Mouse (Mus musculus) lung, embryonic 16.5 days (tissue): ENCODE measurements around the gene 6030445D17Rik. TPM values are rescaled to one million over a fixed set of nuclear protein-coding genes. Genes with fewer than 3 reads are reported as not detected.

Source experiments
- ATAC-seq: fragments of 200-750 bp; cut with Nextera tagmentation; 2 replicates; pipeline ENCODE4 v1.8.0; 2017; ENCODE audit warnings: low read depth, mild to moderate bottlenecking, moderate library complexity
- H3K27ac ChIP-seq: fragments of 300-500 bp; sonication (generic); 2 replicates; pipeline ENCODE4 v1.5.1; 2014; ENCODE audit warnings: mild to moderate bottlenecking, control low read depth, low read length
- H3K27me3 ChIP-seq: fragments of 300-500 bp; sonication (generic); 2 replicates; pipeline ENCODE4 v1.6.1; 2014; ENCODE audit warnings: low read depth, low read length, mixed read lengths; ENCODE audit not compliant: control insufficient read depth, insufficient read depth
- H3K36me3 ChIP-seq: fragments of 300-500 bp; sonication (generic); 2 replicates; pipeline ENCODE4 v1.6.1; 2014; ENCODE audit warnings: low read length; ENCODE audit not compliant: control insufficient read depth, insufficient read depth
- H3K4me1 ChIP-seq: fragments of 300-500 bp; sonication (generic); replicated peaks from 2 replicates; pipeline ENCODE4 v1.6.1; 2014; ENCODE audit warnings: low read length, mixed read lengths; ENCODE audit not compliant: control insufficient read depth, insufficient read depth
- H3K4me2 ChIP-seq: fragments of 300-500 bp; sonication (generic); 2 replicates; pipeline ENCODE4 v1.6.1; 2014; ENCODE audit warnings: low read depth, low read length, control low read depth
- H3K4me3 ChIP-seq: fragments of 300-500 bp; sonication (generic); 2 replicates; pipeline ENCODE4 v1.5.1; 2014; ENCODE audit warnings: mild to moderate bottlenecking, low read length, control low read depth
- H3K9ac ChIP-seq: fragments of 300-500 bp; sonication (generic); 2 replicates; pipeline ENCODE4 v1.6.1; 2014; ENCODE audit warnings: low read length, control low read depth
- H3K9me3 ChIP-seq: fragments of 300-500 bp; sonication (generic); 2 replicates; pipeline ENCODE4 v1.6.1; 2016; ENCODE audit warnings: low read length; ENCODE audit not compliant: control insufficient read depth
- WGBS: fragments of 180-500 bp; shearing (Covaris S2); extraction: QIAGEN DNeasy Blood & Tissue Kit; methylation state at CpG from one replicate; pipeline ENCODE4 v1.1.7; 2014; 5-methylcytosine and 5-hydroxymethylcytosine counted together
- polyA plus RNA-seq: library from polyadenylated mRNA; unstranded; fragments of >200 nt; fragmentation: Nextera tagmentation; extraction: Ambion mirVana; gene quantifications from 2 replicates; pipeline ENCODE4 v1.2.1, GENCODE M21; 2015

Gene 6030445D17Rik
- polyA plus RNA-seq, 1 experiment from 2014 or later: 0.23 TPM

- Histone ChIP-seq H3K4me2 (no peak overlapping the region), H3K27me3 (peaks cover 15% of the 10 kb centered on the region), H3K4me1 (peaks cover 21% of the 10 kb centered on the region), H3K27ac (no peak overlapping the region), H3K9me3 (no peaks in the 10 kb centered on the region), H3K9ac (no peak overlapping the region), H3K4me3 (no peak overlapping the region), H3K36me3 (no peaks in the 10 kb centered on the region)
- no peak for ATAC-seq
- WGBS: 36% methylated on average over 4 of the region's 4 CpGs
Observed at GRCm38 (mm10) chr4:136466226-136466625, 4.2 kb downstream of the 6030445D17Rik start.

- Histone ChIP-seq H3K36me3 (no peaks in the 10 kb centered on the region), H3K27ac (no peak overlapping the region), H3K27me3 (peaks cover 8% of the 10 kb centered on the region), H3K4me1 (peaks cover 13% of the 10 kb centered on the region), H3K9ac (no peak overlapping the region), H3K4me3 (no peak overlapping the region), H3K9me3 (no peaks in the 10 kb centered on the region), H3K4me2 (no peak overlapping the region)
- 75% methylated on average over 14 of the region's 14 CpGs for WGBS
- ATAC-seq: no peak
Observed at GRCm38 (mm10) chr4:136468553-136469327, 6.7 kb downstream of the 6030445D17Rik start.

GRCm38 (mm10) chr4:136469371-136469903 lies 7.4 kb downstream of the 6030445D17Rik start, which contains the start of gene Luzp1:
Luzp1 (plus strand) TSS chr4:136469761.
- WGBS: 1% methylated on average over 36 of the region's 36 CpGs
- Histone ChIP-seq H3K9me3 (no peaks in the 10 kb centered on the region), H3K4me3 (peak within 1 kb of the TSS; percentile 90), H3K4me2 (peak within 1 kb of the TSS; percentile 67), H3K27ac (peak within 1 kb of the TSS; percentile 97), H3K9ac (peak within 1 kb of the TSS; percentile 93), H3K36me3 (no peaks in the 10 kb centered on the region), H3K4me1 (peaks cover 13% of the 10 kb centered on the region), H3K27me3 (peaks cover under 1% of the 10 kb centered on the region; the same call in 1 of the 2 replicates)
- ATAC-seq: peak; percentile 96

- Histone ChIP-seq H3K36me3 (no peaks in the 10 kb centered on the region), H3K27me3 (no peaks in the 10 kb centered on the region), H3K9ac (peak overlapping the region; percentile 93), H3K9me3 (no peaks in the 10 kb centered on the region), H3K4me2 (peak overlapping the region; percentile 67), H3K4me1 (peaks cover 13% of the 10 kb centered on the region), H3K27ac (peak overlapping the region; percentile 97), H3K4me3 (peak overlapping the region; percentile 90)
- ATAC-seq: peak; percentile 90
- WGBS: under 1% methylated on average over 20 of the region's 55 CpGs
Observed at GRCm38 (mm10) chr4:136469941-136470346, 7.9 kb downstream of the 6030445D17Rik start.

- H3K27ac ChIP-seq: peak overlapping the region; percentile 97
- no peaks in the 10 kb centered on the region for H3K9me3 ChIP-seq
- H3K4me2 ChIP-seq: peak overlapping the region; percentile 67
- peak; percentile 23; the same call in 1 of the 2 replicates for ATAC-seq
- no peaks in the 10 kb centered on the region for H3K36me3 ChIP-seq
- H3K4me1 ChIP-seq: peaks cover 13% of the 10 kb centered on the region
- H3K4me3 ChIP-seq: peak overlapping the region; percentile 90
- H3K9ac ChIP-seq: peak overlapping the region; percentile 93
- H3K27me3 ChIP-seq: no peaks in the 10 kb centered on the region
- WGBS: under 1% methylated on average over 54 of the region's 58 CpGs
Observed at GRCm38 (mm10) chr4:136470347-136471071, 8.5 kb downstream of the 6030445D17Rik start.

- no peaks in the 10 kb centered on the region for H3K9me3 ChIP-seq
- 96% methylated on average over 1 of the region's 1 CpGs for WGBS
- no peak overlapping the region for H3K4me3 ChIP-seq
- H3K4me2 ChIP-seq: no peak overlapping the region
- no peak for ATAC-seq
- no peak overlapping the region for H3K9ac ChIP-seq
- H3K36me3 ChIP-seq: no peaks in the 10 kb centered on the region
- H3K27me3 ChIP-seq: no peaks in the 10 kb centered on the region
- no peaks in the 10 kb centered on the region; the same call in 1 of the 2 replicates for H3K4me1 ChIP-seq
- no peak overlapping the region for H3K27ac ChIP-seq
Observed at GRCm38 (mm10) chr4:136476692-136477091, 14.6 kb downstream of the 6030445D17Rik start.

- ATAC-seq: no peak
- H3K36me3 ChIP-seq: no peaks in the 10 kb centered on the region
- no peaks in the 10 kb centered on the region for H3K27me3 ChIP-seq
- no peaks in the 10 kb centered on the region for H3K9me3 ChIP-seq
- no peaks in the 10 kb centered on the region for H3K4me1 ChIP-seq
- 88% methylated on average over 2 of the region's 2 CpGs for WGBS
- no peak overlapping the region for H3K4me2 ChIP-seq
- H3K4me3 ChIP-seq: no peak overlapping the region
- H3K27ac ChIP-seq: no peak overlapping the region
- no peak overlapping the region for H3K9ac ChIP-seq
Observed at GRCm38 (mm10) chr4:136486549-136486948, 24.5 kb downstream of the 6030445D17Rik start.

- 0 out of 2 replicates have a peak, but pooled peaks cover under 1% of the 10 kb centered on the region for H3K4me1 ChIP-seq
- no peaks in the 10 kb centered on the region for H3K36me3 ChIP-seq
- no peak overlapping the region for H3K27ac ChIP-seq
- no peak for ATAC-seq
- H3K4me2 ChIP-seq: no peak overlapping the region
- H3K9ac ChIP-seq: no peak overlapping the region
- H3K4me3 ChIP-seq: no peak overlapping the region
- no peaks in the 10 kb centered on the region for H3K9me3 ChIP-seq
- no peaks in the 10 kb centered on the region for H3K27me3 ChIP-seq
Observed at GRCm38 (mm10) chr4:136495993-136496392, 33.9 kb downstream of the 6030445D17Rik start.
